Mouse (Mus musculus) urinary bladder, adult 2 months (tissue): ENCODE measurements at regions not wholly inside any gene's neighbourhood (a gene's known extent, or its start where the extent isn't known, plus 50 kb on each side); places are given as distances from the start of the nearest gene placed in this dataset.

ENCODE experiments used
- DNase-seq: peaks from one replicate; pipeline ENCODE4 v3.0.0; 2022; ENCODE audit warnings: low spot score

DNA sequence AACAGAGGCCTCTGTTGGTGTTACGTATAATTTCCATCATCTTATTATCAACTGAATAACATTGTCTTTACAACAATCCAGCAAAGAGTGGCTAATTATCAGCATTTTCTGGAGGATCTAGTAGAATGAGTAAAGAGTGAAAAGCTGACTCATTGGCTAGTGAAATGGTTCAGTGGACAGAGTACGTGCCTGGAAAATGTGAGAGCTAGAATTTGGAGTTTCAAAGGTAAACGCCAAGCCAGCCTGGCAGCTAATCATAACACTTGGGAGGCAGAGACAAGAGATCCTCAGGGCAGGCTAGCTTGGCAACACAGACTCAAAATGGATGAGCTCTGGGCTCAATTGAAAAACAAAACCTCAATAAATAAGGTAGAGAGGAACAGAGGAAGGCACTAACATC, 2628.0 kb upstream of the Gm7489 start:
- no peak for DNase-seq

DNA sequence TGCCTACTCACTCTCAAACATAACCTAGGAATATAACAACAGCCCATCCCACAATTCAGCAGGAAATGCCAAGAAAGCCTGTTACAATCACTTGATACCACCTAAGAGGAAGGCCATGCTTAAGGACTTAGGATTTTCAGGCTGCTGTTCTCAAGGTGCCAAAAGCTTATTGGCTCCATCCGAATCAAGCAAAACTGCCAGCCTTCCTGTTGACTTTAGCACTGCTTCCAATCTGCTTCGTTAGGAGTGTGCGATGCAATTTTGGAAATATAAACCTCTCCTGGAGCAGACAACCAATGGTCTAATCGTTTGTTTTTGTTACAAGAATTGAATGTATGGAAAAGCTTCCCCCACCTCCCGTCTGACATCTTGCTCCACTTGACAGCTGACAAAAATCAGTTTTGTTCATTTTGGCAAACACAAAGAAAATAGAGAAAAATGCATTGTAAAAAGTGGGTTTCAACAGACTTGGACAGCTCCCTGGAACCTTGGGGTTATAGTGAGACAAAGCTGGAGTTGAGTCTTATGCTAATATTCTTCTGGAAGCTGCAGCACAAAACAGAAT, 2620.0 kb upstream of the Gm7489 start:
- DNase-seq: no peak

DNA sequence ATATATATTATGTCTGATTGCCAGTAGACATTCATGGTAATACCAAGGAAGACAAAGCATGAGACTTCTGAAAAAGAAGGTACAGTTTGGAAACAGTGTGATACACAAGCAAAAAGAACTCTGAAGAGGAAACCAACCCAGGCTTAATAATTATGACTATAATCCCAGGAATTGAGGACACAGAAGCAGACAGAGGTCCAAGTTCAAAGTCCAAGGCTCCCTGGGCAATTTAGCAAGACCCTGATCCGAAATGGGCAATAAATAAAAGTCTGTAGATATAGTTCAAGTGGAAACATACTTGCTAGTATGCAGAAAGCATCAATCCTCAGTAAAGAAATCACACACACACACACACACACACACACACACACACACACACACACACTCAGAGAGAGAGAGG, 2618.7 kb upstream of the Gm7489 start:
- DNase-seq: no peak

DNA sequence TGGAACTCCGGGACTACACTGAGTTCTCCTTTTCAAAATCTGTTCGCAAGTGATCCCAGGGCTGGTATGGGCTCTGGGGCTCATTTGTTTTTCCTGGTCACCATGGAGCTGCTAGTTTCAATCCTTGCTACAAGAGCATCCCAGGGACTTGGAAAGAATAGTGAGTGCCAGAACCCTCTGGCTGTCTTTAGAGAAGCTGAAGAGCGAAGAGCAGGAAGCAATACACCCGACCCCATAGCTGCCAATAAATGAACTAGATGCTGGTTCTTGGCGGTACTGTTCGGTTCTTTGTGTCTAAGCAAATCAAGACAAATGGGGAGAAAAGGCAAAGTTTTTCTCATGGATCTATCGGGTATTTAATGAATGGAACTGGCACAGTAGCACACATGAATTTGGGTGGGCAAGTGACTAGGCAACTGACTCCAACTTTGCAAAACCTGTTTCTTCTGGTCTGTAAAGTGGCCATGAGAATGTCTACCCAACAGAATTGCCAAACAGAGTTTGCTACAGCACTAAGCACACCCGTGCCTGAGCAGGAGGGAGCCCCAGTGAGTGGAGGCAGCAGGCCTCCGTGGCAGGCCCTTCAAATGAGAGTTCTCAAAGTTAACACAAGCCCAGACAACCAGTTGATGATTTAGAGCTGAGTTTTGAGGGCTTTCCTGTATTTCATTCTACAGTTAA, 2612.9 kb upstream of the Gm7489 start:
- DNase-seq: no peak

DNA sequence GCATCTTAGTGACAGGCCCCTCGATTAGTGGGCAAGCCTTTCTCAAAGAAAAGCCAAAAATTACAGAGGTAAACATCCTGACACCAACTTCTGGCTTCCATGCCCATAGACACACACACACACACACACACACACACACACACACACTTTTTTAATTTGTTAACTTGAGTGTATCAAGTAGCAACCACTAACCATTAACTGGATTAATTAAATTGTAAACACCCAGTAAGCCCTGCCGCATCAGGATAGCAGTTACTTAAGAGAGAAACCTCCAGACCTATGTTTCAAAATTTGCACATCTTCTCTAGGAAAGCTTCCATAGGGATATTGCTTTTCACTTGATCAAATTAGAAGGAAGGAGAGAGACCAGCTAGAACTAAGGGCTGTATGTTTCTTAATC, 2599.4 kb upstream of the Gm7489 start:
- DNase-seq: no peak

DNA sequence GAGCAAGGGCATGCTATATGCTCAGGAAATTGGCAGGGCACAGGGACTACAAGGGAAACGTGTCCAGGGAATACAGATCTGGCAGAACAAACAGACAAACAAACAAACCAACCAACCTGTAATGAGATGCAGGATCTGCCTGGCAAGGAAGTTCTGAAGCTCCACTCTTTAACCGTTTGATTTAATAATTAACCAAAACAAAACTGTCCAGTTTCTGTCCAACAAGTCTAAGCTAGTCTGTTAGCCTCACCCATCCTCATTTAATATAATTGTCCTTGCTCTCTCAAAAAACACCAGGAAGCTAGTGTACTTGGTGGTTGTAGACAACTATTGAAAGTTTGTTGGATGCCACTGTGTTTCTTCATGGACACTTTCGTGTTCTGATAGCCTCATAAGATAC, 2598.4 kb upstream of the Gm7489 start:
- DNase-seq: no peak

DNA sequence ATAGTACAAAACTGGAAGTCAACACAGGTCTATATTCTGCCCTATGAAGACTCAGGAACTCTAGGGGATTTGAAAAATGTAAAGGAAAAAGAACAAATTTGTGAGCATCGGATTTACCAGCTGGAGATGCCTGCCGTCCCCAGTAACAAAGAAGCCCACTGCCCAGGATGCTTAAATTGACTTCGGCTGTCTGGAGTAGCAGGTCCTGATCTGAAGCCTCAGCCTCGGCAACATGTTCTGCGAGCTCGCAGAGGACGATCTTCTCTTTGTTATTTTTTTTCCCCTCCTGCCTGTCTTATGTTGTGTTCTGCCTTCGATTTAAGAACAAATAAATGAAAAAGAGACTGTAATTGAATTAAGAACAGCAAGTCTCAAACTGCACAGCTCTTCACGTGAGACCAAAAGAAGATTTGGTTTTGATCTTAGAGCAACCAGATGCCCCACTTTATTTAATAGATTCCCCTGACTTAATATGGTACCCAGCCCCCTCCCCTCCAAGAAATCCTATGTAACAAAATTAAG, 2595.7 kb upstream of the Gm7489 start:
- DNase-seq: no peak

DNA sequence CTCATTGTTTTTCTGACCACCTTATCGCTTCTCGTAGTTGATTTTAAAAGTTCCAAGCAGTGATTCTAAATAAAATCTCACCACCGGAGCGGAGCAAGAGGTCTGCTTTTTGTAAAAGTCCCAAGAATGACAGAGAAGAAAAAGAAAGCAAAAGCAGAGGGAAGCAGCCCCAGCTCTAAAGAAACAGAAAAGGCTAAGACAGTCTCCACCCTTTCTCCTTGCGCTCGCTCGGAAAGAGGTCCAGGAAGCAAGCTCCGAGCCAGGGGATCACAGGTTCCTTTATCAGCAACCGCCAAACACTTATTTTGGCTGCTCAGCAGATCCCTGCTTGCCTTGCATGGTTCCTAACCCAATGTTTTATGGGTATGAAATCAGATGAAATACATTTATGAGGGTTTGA, 2594.8 kb upstream of the Gm7489 start:
- no peak for DNase-seq

DNA sequence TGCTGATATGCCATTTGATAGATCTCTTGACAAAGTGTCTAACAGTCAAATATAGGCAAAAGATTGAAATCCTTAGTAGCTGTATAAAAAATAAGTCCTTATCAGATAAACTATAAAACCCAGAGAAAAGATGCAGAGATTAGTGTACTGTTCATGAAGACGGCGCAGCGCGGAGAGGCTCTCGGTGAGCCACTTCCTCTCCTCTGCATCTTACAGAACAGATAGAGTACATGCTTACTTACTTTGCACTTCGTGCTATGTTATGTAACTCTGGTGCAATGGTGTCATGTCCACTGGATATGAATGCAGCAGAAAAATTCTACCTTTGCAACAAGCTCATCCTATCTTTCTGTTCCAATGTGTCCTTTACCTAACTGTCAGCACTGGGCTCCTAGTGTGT, 2593.5 kb upstream of the Gm7489 start:
- no peak for DNase-seq

DNA sequence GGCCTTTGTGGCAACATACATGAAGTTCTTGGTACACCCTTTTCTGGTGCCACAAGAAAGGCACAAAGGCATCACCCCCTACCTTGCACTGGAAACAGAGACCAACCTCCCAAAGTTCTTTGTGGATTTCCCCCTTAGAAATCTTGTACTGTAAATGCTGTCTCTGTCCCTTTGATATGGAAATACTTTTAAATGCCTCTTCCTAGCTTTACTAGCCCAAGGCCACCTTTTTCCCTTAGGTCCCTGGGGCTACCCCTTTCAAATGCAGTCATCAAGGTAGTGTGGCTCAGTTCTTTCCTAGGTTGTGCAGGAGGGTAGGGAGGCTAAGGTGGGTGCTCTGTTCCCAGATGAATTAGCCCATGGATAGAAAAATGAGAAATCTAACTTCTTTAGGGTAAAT, 2587.9 kb upstream of the Gm7489 start:
- DNase-seq: no peak

DNA sequence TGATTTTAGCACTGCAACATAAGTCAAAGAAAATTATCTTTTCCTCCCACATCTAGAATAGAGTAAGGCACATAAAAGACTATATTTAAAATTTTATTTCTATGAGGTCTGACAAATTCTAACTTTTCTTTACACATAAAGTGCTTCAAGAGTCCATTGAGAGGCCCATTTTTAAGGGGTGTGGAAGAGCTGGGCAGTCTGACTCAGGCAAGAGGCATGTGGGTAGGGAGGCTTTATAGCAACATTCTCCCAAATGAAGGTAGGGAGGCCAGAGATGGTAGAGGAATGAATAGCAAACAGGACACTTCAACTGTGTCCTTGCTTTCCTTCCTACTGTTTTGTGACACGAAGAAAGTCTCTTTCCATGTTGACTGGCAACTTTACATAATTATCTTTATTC, 2566.6 kb upstream of the Gm7489 start:
- no peak for DNase-seq

DNA sequence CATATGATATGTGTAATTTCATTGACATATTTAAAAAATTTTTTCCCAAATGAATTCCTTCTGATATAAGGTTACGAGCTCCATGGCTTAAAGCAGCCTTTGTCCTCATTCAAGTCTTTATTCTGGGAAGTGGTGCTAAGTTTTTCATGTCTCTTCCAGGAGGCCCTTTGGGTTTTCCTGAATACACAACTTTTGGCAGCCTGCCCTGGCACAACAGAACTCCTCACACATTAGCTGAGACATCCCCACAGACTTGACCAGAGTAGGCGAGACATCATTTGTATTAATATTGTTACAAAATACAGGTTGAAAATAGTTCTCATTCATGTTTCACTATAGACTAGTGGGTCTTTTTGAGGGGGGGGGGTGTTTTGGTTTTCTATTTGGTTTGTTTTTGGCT, 2565.9 kb upstream of the Gm7489 start:
- DNase-seq: no peak

DNA sequence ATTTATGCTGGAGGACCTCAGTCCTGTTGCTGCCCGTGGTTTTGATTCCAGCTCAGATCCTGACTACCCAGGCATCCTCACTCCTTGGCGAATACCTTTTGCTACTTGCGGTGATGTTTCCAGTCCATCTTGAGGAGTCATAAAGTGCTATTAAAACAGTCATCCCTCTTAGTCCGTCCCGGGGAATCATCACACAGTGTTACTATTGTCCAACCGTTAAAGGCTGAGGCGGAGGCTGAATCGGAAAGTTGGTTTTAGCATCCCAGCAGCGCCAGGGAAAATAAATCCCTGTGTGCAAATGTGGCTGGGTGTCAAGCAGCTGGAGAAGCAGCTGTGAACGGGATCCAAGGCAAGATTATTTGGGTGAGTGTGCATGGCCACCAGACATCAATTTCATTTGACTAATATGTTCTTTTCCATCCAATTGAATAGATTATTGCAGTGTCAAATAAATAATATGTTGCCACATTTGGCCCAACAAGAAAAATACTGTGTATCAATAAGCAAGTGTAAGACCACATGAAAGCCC, 2564.3 kb upstream of the Gm7489 start:
- no peak for DNase-seq

DNA sequence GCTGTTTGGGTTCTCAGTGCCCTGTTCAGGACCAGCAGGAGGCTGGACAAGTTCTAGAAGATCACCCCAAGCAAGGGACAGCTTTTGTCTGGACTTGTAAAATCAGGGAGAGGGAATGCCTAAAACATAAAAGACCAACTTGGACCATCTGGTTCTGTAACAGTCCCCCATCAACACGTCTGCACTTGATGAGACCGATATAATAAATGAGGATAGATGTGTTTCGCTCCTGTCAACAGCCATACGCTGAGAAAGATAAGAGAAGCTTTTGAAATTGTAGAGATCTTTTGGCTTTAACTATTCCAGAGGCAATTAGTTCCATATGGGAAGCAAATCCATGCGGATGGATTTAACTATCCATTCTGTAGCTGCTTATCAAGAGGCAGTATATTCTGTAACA, 2561.4 kb upstream of the Gm7489 start:
- DNase-seq: no peak

DNA sequence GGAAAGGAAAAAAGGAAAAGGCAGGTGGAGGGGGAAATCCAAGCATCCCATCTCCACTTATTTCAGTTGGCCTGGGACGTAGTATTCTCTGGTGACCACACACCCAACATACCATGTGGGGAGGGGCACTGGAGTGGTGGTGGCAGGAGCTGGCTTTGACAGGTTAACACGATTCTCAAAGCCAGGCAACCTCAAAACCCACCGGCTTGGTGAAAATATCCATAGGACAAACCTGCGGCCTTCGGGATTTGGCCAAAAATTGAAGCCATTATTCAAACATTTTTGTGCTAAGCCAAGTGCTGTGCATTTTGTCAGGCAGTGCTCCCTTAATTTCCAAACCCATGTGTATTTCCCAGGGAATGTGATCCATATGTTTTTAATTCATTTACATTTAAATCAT, 2560.5 kb upstream of the Gm7489 start:
- no peak for DNase-seq

DNA sequence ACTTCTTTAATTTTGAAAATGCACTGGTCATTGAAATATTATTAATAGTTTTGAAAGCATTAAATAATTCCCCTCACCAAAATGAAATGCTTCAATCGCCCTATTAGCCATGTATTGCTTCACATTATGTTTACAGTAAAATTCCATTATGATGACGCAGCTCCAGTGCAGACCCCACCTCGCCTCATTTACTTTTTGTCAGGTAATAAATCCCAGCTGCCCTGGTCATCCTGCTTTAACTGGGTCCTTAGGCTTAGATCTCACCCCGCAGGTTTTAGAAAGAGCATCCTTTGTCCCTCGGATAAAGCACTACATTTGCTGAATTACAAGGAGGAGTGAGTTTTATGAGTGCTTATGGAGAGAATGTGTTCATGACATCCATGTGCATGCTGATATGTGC, 2557.0 kb upstream of the Gm7489 start:
- DNase-seq: no peak

DNA sequence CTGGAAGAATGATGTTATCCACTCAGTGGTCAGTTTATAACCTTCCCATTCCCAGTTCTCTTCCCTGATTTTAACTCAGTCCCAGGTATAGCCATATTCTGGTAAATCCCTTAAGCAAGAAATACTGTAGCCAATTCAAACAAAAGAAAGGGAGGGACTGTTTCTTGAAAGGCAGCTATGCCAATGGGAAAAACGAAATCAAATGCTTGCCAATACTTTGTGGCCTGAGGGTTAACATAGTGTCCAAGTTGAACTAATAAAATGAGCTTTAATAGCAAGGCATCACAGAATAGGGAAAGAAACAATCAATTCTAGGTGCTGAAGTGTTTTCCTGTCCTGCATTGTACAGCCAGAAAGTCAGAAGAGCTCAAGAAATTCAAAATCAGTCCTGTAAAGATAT, 2548.3 kb upstream of the Gm7489 start:
- DNase-seq: no peak

DNA sequence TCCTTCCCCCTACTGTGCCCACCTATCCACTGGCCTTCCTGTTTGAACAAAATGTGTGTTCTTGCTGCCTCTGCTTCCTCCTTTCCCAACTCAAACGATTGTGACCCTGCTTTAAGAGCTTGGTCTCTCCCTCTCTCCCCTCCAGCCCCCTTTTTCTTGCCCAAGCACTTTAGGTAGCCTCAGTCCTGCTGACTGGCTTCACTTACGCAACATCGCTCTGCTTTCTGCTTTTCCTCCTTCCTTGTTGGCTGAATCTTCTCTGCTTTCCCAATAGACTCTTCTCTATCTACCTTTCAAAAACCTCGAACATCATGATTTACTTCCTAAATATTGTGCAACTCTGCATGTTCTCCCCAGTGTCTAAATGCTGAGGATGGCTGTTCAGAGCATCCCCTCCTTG, 2538.4 kb upstream of the Gm7489 start:
- no peak for DNase-seq

DNA sequence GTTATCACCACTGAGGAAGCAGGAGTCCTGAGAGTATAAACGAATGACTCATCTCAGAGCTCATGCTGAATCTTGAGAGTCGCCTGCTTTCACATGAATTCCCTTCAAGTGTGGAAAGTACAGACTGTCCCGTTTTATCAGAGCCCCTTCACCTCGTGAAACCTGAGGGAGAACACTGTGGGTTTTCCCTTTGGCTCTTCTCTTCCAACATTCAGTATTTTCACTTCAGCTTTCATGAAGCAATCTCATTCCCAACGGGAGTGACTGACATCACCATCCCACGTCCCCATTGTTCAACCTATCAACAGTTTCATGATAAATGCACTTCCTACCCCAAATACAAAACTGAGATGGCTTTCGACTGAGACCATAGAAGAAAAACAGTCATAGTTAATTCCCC, 2521.3 kb upstream of the Gm7489 start:
- DNase-seq: no peak

DNA sequence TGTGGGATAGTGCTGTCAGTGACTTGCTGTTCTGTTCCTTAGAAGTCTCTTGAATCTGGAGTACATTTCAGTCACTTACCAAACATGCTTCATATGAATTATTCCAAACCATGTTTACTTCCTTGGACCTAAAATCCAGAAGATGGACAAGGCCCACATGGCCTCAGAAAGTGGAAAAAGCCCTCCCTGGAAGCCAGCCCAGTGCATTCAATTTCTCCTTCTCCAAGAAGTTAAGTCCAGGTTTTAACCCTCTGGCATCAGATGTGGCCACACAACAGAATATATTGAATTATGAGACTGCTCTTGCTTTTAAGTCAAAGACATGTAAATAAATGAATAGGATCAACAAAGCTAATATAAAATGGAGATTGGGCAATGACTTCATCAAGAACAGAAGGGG, 2513.5 kb upstream of the Gm7489 start:
- DNase-seq: no peak

DNA sequence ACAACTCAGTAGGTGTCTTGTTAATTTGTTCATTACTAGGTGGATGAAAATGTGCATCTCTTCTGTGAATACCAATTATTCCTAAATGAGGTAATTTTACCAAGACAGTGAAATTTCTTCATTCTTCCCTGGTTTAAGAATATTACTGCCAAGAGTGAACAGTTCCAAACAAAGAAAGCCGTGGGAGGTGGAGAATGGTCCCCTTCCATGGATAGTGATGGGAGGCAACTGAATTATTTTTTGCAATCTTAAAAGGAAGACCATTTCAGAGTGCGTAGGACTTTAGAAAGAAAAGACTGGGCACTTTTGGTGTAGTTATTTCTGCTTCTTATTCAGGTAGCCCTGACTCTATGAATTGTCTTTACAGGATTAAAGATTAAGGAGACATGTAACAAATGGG, 2494.3 kb upstream of the Gm7489 start:
- DNase-seq: no peak

DNA sequence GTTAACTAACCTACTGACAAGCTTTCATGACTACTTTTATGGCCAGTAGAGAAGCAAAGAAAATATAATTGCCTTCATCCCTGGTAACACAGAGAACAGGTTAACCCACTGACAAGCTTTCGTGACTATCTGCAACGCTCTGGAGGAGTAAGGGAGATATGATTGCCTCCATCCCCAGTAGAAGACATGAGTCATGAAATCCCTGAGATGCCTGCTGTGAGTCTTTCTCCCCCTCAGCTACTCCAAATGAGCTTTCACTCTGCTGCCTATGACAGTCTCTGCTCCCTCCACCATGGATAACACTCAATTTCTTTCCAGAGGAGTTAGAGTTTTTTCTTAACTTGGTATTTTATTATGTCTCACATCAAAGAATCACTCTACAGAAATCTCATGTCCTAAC, 2493.4 kb upstream of the Gm7489 start:
- DNase-seq: no peak

DNA sequence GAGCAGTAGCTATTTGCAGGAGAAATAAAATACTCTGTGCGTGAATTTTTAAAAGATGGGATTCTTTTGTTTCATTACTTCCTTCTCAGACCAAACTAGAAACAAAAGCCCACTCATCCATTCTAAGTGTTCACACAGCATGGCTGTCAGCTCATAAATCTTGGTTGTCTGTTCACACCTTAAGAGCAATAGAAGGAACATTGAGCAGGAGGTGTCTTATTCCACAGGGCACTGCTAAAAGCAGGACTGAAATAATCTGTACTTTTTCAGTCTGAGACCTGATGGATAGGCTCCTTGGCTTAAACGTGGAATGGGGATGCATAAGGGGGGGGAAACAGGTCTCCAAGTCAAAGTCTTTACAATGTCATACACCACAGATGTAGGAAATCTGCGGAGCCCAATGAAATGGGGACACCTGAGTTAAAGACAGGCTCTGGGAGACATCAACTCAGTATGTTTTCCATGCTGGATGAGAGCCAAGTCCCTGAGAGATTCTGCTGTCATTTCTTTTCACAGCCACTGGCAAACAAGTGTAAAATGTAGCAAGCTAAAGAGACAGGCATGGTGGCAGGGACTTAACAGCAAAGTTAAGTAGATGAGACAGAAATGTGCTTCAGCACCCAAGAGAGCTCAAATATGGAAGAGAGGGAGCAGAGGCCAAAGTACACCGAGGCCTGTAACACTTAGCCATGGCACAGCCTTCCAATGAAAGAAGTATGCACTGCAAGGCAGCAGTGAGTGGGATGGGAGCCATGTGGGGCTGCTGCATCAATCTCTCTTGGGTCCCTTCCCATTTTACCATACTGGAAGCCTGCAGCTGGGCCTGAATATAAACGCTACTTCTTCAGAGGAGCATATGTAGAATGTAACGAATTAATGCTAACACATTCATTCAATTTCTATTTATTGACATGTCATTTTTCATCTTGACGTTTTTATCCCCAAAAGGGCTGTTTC, 2492.0 kb upstream of the Gm7489 start:
- no peak for DNase-seq
